Mouse (Mus musculus): ENCODE results near the gene Olfr106-ps. TPM values are rescaled to one million over a fixed set of nuclear protein-coding genes. Genes with fewer than 3 reads are reported as not detected.

Gene Olfr106-ps
- polyA plus RNA-seq (2015; fragmentation: Nextera tagmentation; extraction: Ambion mirVana) = not detected in 2 replicates

GRCm38 (mm10) chr17:37390093-37390492 is at the start of gene Olfr106-ps:
Gene Olfr106-ps, plus strand, starts transcription at chr17:37390393.
- H3K36me3 ChIP-seq = no peaks in the 10 kb centered on the region
- H3K9ac ChIP-seq = no peak within 1 kb of the TSS
- no peak within 1 kb of the TSS for H3K4me3 ChIP-seq
- 53% methylated on average over 1 of the region's 1 CpGs for WGBS
- H3K27ac ChIP-seq = no peak within 1 kb of the TSS
- ATAC-seq (replicated peaks; ENCODE audit: insufficient number of reproducible peaks, insufficient read depth, low FRiP score, low read depth) = no peak
- no peak within 1 kb of the TSS for H3K4me2 ChIP-seq
- H3K9me3 ChIP-seq (replicated peaks) = no peaks in the 10 kb centered on the region
- H3K27me3 ChIP-seq = no peaks in the 10 kb centered on the region
- H3K4me1 ChIP-seq (replicated peaks) = no peaks in the 10 kb centered on the region

GRCm38 (mm10) chr17:37359282-37359681 is 30.9 kb upstream of the Olfr106-ps start, which contains the start of gene Olfr104-ps:
Gene Olfr104-ps, plus strand, starts transcription at chr17:37359582.
- H3K4me1 ChIP-seq (replicated peaks) = no peaks in the 10 kb centered on the region

GRCm38 (mm10) chr17:37378733-37379132 is 11.5 kb upstream of the Olfr106-ps start, which contains the start of gene Olfr105-ps:
Gene Olfr105-ps, plus strand, starts transcription at chr17:37379033.
- Histone ChIP-seq H3K9me3 (replicated peaks) (no peaks in the 10 kb centered on the region), H3K4me3 (no peak within 1 kb of the TSS), H3K27ac (no peak within 1 kb of the TSS), H3K27me3 (no peaks in the 10 kb centered on the region), H3K4me2 (no peak within 1 kb of the TSS), H3K9ac (no peak within 1 kb of the TSS), H3K4me1 (replicated peaks) (no peaks in the 10 kb centered on the region), H3K36me3 (no peaks in the 10 kb centered on the region)
- ATAC-seq (replicated peaks; ENCODE audit: insufficient number of reproducible peaks, insufficient read depth, low FRiP score, low read depth) = no peak

More at GRCm38 (mm10) chr17:37359282-37359681, 30.9 kb upstream of the Olfr106-ps start, which contains the start of gene Olfr104-ps:
- Histone ChIP-seq H3K4me2 (no peak within 1 kb of the TSS), H3K4me3 (no peak within 1 kb of the TSS), H3K27me3 (no peaks in the 10 kb centered on the region), H3K9ac (no peak within 1 kb of the TSS), H3K9me3 (replicated peaks) (no peaks in the 10 kb centered on the region), H3K36me3 (no peaks in the 10 kb centered on the region), H3K27ac (no peak within 1 kb of the TSS)
- no peak for ATAC-seq (replicated peaks; ENCODE audit: insufficient number of reproducible peaks, insufficient read depth, low FRiP score, low read depth)

GRCm38 (mm10) chr17:37398926-37399325 is 8.7 kb downstream of the Olfr106-ps start, which contains the start of gene Olfr107:
Gene Olfr107, plus strand, starts transcription at chr17:37399226.
- no peak within 1 kb of the TSS for H3K27ac ChIP-seq
- no peak within 1 kb of the TSS for H3K4me3 ChIP-seq
- 60% methylated on average over 3 of the region's 3 CpGs for WGBS
- H3K27me3 ChIP-seq = no peaks in the 10 kb centered on the region
- H3K4me1 ChIP-seq (replicated peaks) = no peaks in the 10 kb centered on the region
- no peaks in the 10 kb centered on the region for H3K9me3 ChIP-seq (replicated peaks)
- H3K36me3 ChIP-seq = no peaks in the 10 kb centered on the region
- H3K9ac ChIP-seq = no peak within 1 kb of the TSS
- no peak for ATAC-seq (replicated peaks; ENCODE audit: insufficient number of reproducible peaks, insufficient read depth, low FRiP score, low read depth)
- H3K4me2 ChIP-seq = no peak within 1 kb of the TSS

- no peaks in the 10 kb centered on the region for H3K27me3 ChIP-seq
- no peak overlapping the region for H3K4me3 ChIP-seq
- H3K9me3 ChIP-seq (replicated peaks) = no peaks in the 10 kb centered on the region; the same call in 1 of the 2 replicates
- ATAC-seq (replicated peaks; ENCODE audit: insufficient number of reproducible peaks, insufficient read depth, low FRiP score, low read depth) = no peak
- no peak overlapping the region for H3K9ac ChIP-seq
- H3K4me1 ChIP-seq (replicated peaks) = no peaks in the 10 kb centered on the region
- H3K36me3 ChIP-seq = no peaks in the 10 kb centered on the region
- H3K4me2 ChIP-seq = no peak overlapping the region
- H3K27ac ChIP-seq = no peak overlapping the region
Measured at GRCm38 (mm10) chr17:37413380-37413779, 23.2 kb downstream of the Olfr106-ps start.

- 90% methylated on average over 1 of the region's 1 CpGs for WGBS
- no peak for ATAC-seq (replicated peaks; ENCODE audit: insufficient number of reproducible peaks, insufficient read depth, low FRiP score, low read depth)
- H3K4me3 ChIP-seq = no peak within 1 kb of the TSS
Measured at GRCm38 (mm10) chr17:37445180-37445579, 55.0 kb downstream of the Olfr106-ps start, which contains the start of gene Olfr108. Gene Olfr108, plus strand, starts transcription at chr17:37445480.

More at GRCm38 (mm10) chr17:37445180-37445579, 55.0 kb downstream of the Olfr106-ps start, which contains the start of gene Olfr108:
- Histone ChIP-seq H3K27ac (no peak within 1 kb of the TSS), H3K27me3 (no peaks in the 10 kb centered on the region), H3K4me2 (no peak within 1 kb of the TSS), H3K9ac (no peak within 1 kb of the TSS), H3K9me3 (replicated peaks) (no peaks in the 10 kb centered on the region), H3K36me3 (no peaks in the 10 kb centered on the region), H3K4me1 (replicated peaks) (no peaks in the 10 kb centered on the region)

Other genes starting within 250 kb of the Olfr106-ps start
- gene Olfr93, start 228.9 kb upstream of the Olfr106-ps start, polyA plus RNA-seq (2015; fragmentation: Nextera tagmentation; extraction: Ambion mirVana) = not detected in 2 replicates
- gene Ubd, start 196.5 kb upstream of the Olfr106-ps start, polyA plus RNA-seq (2015; fragmentation: Nextera tagmentation; extraction: Ambion mirVana) = 0.35 and 2.7 TPM in 2 replicates
- gene Olfr94, start 189.4 kb upstream of the Olfr106-ps start, polyA plus RNA-seq (2015; fragmentation: Nextera tagmentation; extraction: Ambion mirVana) = not detected in 2 replicates
- gene Olfr95, start 177.3 kb upstream of the Olfr106-ps start, polyA plus RNA-seq (2015; fragmentation: Nextera tagmentation; extraction: Ambion mirVana) = not detected in 2 replicates
- gene Olfr96, start 170.2 kb upstream of the Olfr106-ps start, polyA plus RNA-seq (2015; fragmentation: Nextera tagmentation; extraction: Ambion mirVana) = not detected in 2 replicates
- not detected in 2 replicates for gene Olfr97, start 153.1 kb upstream of the Olfr106-ps start, polyA plus RNA-seq (2015; fragmentation: Nextera tagmentation; extraction: Ambion mirVana)
- not detected in 2 replicates for gene Olfr98, start 126.6 kb upstream of the Olfr106-ps start, polyA plus RNA-seq (2015; fragmentation: Nextera tagmentation; extraction: Ambion mirVana)
- gene H2-M3, start 120.2 kb upstream of the Olfr106-ps start, polyA plus RNA-seq (2015; fragmentation: Nextera tagmentation; extraction: Ambion mirVana) = 1.5 and 2.8 TPM in 2 replicates
- 0.10 TPM in 1 of 2 replicates, not detected in the other for gene Olfr99, start 106.9 kb upstream of the Olfr106-ps start, polyA plus RNA-seq (2015; fragmentation: Nextera tagmentation; extraction: Ambion mirVana)
- gene Olfr101, start 86.1 kb upstream of the Olfr106-ps start, polyA plus RNA-seq (2015; fragmentation: Nextera tagmentation; extraction: Ambion mirVana) = not detected in 2 replicates
- not detected in 2 replicates for gene Olfr102, start 73.3 kb upstream of the Olfr106-ps start, polyA plus RNA-seq (2015; fragmentation: Nextera tagmentation; extraction: Ambion mirVana)
- gene Olfr103, start 50.7 kb upstream of the Olfr106-ps start, polyA plus RNA-seq (2015; fragmentation: Nextera tagmentation; extraction: Ambion mirVana) = not detected in 2 replicates
- gene Olfr104-ps, start 30.8 kb upstream of the Olfr106-ps start, polyA plus RNA-seq (2015; fragmentation: Nextera tagmentation; extraction: Ambion mirVana) = not detected in 2 replicates
- gene Olfr105-ps, start 11.4 kb upstream of the Olfr106-ps start, polyA plus RNA-seq (2015; fragmentation: Nextera tagmentation; extraction: Ambion mirVana) = not detected in 2 replicates
- gene Olfr107, start 8.8 kb downstream of the Olfr106-ps start, polyA plus RNA-seq (2015; fragmentation: Nextera tagmentation; extraction: Ambion mirVana) = not detected in 2 replicates
- gene Olfr108, start 55.1 kb downstream of the Olfr106-ps start, polyA plus RNA-seq (2015; fragmentation: Nextera tagmentation; extraction: Ambion mirVana) = not detected in 2 replicates
- gene Olfr109, start 68.5 kb downstream of the Olfr106-ps start, polyA plus RNA-seq (2015; fragmentation: Nextera tagmentation; extraction: Ambion mirVana) = not detected in 2 replicates
- gene H2-M2, start 93.2 kb downstream of the Olfr106-ps start, polyA plus RNA-seq (2015; fragmentation: Nextera tagmentation; extraction: Ambion mirVana) = 0.24 TPM in 1 of 2 replicates, not detected in the other
- not detected in 2 replicates for gene Olfr110, start 102.1 kb downstream of the Olfr106-ps start, polyA plus RNA-seq (2015; fragmentation: Nextera tagmentation; extraction: Ambion mirVana)
- gene Olfr111, start 117.6 kb downstream of the Olfr106-ps start, polyA plus RNA-seq (2015; fragmentation: Nextera tagmentation; extraction: Ambion mirVana) = not detected in 2 replicates
- gene Olfr112, start 179.1 kb downstream of the Olfr106-ps start, polyA plus RNA-seq (2015; fragmentation: Nextera tagmentation; extraction: Ambion mirVana) = not detected in 2 replicates
- gene Olfr113, start 187.3 kb downstream of the Olfr106-ps start, polyA plus RNA-seq (2015; fragmentation: Nextera tagmentation; extraction: Ambion mirVana) = not detected in 2 replicates
- not detected in 2 replicates for gene Olfr114, start 202.3 kb downstream of the Olfr106-ps start, polyA plus RNA-seq (2015; fragmentation: Nextera tagmentation; extraction: Ambion mirVana)
- gene Olfr115, start 236.7 kb downstream of the Olfr106-ps start, polyA plus RNA-seq (2015; fragmentation: Nextera tagmentation; extraction: Ambion mirVana) = not detected in 2 replicates
- gene Olfr116, start 236.8 kb downstream of the Olfr106-ps start, polyA plus RNA-seq (2015; fragmentation: Nextera tagmentation; extraction: Ambion mirVana) = not detected in 2 replicates